Mouse (Mus musculus) G1E (cell line): ENCODE data around the gene Prtg.

Experiments used
- CTCF ChIP-seq: IDR thresholded peaks from 2 replicates; pipeline ENCODE4 v1.5.1; 2012; ENCODE audit warnings: low read depth, low read length, inconsistent platforms, mixed read lengths
- GATA1 ChIP-seq: IDR thresholded peaks from 2 replicates; pipeline ENCODE4 v1.6.1; 2012; ENCODE audit warnings: borderline replicate concordance, low read length, inconsistent platforms, mixed read lengths
- GATA2 ChIP-seq: IDR thresholded peaks from 2 replicates; pipeline ENCODE4 v1.6.1; 2012; ENCODE audit warnings: low read depth, low read length, inconsistent platforms, borderline replicate concordance

- TF ChIP-seq CTCF = no peak
- TF ChIP-seq GATA1 = no peak
- no peak for TF ChIP-seq GATA2
These were observed 118.6 kb downstream of the Prtg start, which contains the start of gene Pygo1 for GRCm38 (mm10) chr9:72925021-72925934.
